Mouse (Mus musculus): Measurements from ENCODE around the gene Galnt4. TPM values are rescaled to one million over a fixed set of nuclear protein-coding genes. Genes with fewer than 3 reads are reported as not detected.
"Not testable (repeated sequence)": the region's sequence is repeated elsewhere in the genome, so short reads cannot be mapped to it uniquely, and the experiment has no call there.

Galnt4 gene
- total RNA-seq, 2 experiments from 2014 or later, result 3.0 to 3.5 TPM

DNA sequence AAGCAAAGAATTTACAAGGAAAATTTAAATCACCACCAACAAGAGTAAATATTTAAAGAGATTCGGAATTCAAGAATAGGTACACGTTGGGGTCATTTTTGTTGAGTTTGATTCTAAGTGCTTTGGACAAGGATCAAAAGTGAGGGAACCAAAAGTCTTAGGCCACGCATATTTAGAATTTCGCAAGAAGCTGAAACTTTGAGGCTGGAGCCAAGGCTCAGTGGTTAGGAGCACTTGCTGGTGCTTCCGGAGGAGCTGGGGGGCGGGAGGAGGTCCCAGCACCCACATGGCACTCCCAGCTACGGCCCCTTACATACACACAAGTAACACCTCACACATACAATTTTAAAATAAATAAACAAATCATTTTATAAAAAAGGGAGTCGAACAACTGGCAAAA is 38.6 kb downstream of the Galnt4 start:
- intact Hi-C loops (cut with DNase I; ENCODE audit: low total_unique reads), result no loop called here
- DNase-seq, result no peak

DNA sequence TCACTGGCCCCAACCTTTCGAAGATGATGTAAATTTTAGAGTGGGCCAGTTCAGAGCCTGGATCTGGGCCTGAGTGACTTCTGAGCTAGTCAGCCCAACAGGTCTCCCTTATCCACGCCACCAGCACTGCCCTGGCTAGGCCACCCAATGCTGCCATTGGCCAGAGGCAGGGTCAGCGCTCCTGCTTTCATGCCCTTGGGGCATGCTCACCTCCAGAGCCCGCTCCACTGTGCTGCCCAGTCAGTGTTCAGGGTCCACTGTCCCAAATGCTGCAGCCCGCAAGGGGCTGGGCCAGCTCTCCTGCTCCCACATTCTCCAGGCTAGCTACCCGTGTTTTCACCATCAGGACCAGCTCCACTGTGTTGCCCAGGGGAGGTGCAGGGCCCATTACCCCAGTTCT is 42.1 kb downstream of the Galnt4 start:
- DNase-seq, result no peak
- intact Hi-C loops (cut with DNase I; ENCODE audit: low total_unique reads), result no loop called here

DNA sequence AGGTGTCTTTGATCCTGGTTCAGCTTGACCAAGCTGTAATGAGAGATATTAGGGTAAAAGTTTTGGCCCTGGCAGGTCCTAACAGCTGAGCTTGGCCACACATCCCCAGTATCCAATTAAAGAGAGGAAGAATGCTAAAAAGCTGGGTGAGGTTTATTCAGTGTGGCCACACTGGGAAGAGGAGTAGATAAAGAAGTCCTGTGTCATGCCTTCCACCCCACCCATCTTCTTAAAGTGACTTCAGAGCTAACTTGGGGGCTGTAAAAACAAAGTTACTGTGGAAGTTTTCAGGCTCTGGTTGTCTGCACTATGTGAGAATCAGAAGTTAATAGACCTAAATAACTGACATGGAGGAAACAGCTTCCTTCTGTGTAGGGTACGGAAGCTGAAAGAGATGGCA is 43.6 kb downstream of the Galnt4 start:
- no peak for DNase-seq
- intact Hi-C loops (cut with DNase I; ENCODE audit: low total_unique reads), result no loop called here

GRCm38 (mm10) chr10:99152063-99152462 is 44.1 kb downstream of the Galnt4 start:
- intact Hi-C loops (cut with DNase I; ENCODE audit: low total_unique reads), result no loop called here
- DNase-seq, result no peak

DNA sequence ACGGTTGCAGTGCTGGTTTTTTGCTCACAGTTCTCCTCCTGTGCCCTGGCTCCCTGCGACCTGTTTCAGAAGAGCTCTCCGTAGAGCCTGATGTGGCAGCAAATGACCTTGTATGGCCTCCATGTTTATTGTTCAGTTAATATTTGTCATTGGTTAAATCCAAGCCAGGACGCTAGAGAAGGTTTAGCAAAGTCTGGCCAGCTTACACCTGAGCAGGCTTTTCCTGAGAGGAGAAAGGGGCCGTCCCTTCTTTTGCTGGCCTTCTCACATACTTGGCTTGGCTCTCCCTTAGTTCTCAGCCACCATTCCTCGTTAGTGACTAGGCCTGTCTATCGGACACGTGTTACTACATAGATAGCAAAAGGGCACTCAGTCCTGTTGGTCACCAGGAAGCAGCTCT is 46.7 kb downstream of the Galnt4 start:
- intact Hi-C loops (cut with DNase I; ENCODE audit: low total_unique reads), result no loop called here
- DNase-seq, result no peak

GRCm38 (mm10) chr10:99156808-99157207 is 48.8 kb downstream of the Galnt4 start:
- intact Hi-C loops (cut with DNase I; ENCODE audit: low total_unique reads), result no loop called here
- no peak for DNase-seq

GRCm38 (mm10) chr10:99157697-99158096 is 49.7 kb downstream of the Galnt4 start:
- DNase-seq; intact Hi-C loops (cut with DNase I; ENCODE audit: low total_unique reads): not testable (repeated sequence)

DNA sequence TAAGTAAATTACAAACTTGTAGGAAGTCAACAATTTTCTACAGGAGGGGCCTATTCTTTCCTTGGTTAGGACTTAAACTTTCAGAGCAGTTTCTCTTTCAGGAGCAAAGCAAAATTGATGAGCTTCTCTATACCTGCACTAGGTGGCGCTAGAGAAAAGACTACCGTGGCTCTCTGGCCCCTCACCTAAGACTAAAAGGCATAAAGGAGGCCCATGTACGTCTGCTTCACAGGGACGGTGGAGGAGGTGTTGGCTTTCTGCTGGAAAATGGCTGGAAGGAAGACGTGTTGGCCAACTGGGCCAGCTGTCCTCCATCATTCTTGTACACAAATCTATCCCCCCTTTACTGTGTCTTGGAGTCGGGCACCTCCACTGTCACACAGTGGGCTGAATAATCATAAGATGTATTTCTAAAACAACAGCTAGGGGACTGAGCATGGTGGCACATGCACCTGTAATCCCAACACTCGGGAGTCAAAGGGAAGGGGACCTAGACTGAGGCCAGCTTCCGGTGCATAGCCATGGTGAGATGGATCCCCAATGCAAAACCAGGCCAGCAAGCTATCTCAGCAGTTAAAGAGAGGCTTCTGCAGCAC is 54.1 kb downstream of the Galnt4 start:
- intact Hi-C loops (cut with DNase I; ENCODE audit: low total_unique reads), result loop anchor here (5.0 kb wide), 1 partner anchor 455 kb away; no protein-coding TSS in a partner anchor
- DNase-seq, result no peak

Other genes starting within 250 kb of the Galnt4 start
- 10 to 100 TPM; 55.0 to 55.8 TPM for gene Atp2b1, start 193.8 kb upstream of the Galnt4 start, total RNA-seq (2021)
- gene Poc1b, start 1.1 kb upstream of the Galnt4 start, total RNA-seq (2021), result 1 to 10 TPM; 3.2 to 4.8 TPM
- not detected for gene Phxr2, start 18.2 kb downstream of the Galnt4 start, total RNA-seq (2021)
- gene Dusp6, start 155.1 kb downstream of the Galnt4 start, total RNA-seq (2021), result 10 to 100 TPM; 26.7 to 27.7 TPM

Measured in gastrocnemius, postnatal 14 days (tissue).